Mouse (Mus musculus) layer of hippocampus, adult 9-10 months (tissue): ENCODE data around the gene Dqx1.

ENCODE experiments used
- DNase-seq: peaks from one replicate; pipeline ENCODE4 v3.0.0; 2022; ENCODE audit warnings: low spot score

The Dqx1 gene

DNA sequence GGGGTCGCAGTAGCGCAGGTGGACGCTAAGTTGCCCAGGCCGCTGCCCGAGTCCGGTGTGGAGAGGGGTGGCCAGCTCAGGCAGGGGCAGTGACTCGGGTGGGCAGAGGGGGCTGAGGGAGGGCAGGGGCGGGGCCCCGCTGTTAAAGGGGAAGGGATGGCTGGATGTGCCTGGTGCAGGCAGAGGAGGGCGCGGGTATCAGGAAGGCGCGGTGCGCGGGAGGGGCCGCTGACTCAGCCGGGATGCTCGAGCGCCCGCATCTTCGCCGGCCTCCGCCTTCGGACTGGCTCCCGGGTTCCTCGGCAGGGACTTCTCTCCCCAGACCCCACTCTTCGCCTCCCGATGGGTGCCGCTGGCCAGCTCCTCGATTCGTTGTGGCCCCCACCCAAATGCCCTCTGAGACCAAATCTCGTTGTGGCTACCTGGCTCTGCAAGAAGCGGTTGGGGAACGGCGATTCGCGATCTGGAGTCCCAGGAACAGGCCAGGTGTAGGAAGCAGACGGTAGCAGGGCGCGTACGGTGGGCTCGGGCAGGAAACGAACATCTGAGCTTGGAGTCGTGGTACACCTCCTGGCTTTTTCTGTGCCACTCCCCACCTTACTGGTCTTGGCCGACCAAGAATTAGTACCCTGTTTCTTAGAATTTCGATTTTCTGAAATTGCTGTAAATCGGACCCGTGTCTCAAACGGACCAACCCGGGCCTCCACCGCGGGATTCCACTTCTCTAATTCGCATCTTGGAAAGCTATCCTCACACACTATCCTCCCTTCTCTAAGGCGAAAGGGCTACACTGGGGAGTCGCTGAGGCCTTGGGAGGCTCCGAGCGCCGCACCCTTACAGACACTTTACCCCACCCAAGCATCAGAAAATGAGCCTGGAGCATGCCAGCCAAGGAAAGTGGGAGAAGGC is 12.9 kb downstream of the Dqx1 start:
- no peak for DNase-seq

DNA sequence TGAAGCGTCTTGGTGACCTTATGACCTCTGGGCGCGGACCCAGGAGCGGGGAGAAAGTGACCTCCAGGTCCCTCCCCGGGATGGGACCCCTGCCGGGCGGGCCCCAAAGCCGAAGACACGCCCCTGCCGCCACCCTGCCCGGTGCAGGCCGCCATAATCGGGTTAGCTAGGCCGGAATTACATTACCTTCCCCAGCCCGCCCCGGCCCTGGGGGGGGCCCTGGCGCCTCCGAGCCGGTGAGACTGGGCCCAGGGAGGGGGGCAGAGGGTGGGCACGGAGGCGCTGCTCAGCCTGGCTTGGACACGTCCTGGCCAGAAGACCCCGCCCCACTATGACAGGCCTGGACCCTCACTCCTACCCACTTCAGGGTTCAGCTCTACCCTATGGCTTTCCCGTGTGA is 13.6 kb downstream of the Dqx1 start:
- DNase-seq, result no peak

DNA sequence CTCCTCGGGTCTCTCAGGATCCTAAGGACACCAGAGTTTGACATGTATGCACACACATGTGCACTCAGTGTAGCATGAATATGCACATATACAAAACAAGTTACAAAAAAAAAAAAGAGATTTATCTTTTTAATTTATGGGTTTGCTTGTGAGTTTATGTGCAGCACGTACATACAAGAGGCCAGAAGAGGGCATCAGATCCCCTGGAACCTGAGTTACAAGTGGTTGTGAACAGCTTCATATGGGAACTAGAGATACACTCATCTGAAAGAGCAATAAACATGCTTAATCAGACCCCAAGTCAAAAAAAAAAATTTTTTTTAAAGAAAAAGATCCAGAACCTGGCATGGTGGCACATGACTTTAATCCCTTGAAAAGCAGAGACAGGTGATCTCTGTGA is 17.3 kb downstream of the Dqx1 start:
- no peak for DNase-seq

DNA sequence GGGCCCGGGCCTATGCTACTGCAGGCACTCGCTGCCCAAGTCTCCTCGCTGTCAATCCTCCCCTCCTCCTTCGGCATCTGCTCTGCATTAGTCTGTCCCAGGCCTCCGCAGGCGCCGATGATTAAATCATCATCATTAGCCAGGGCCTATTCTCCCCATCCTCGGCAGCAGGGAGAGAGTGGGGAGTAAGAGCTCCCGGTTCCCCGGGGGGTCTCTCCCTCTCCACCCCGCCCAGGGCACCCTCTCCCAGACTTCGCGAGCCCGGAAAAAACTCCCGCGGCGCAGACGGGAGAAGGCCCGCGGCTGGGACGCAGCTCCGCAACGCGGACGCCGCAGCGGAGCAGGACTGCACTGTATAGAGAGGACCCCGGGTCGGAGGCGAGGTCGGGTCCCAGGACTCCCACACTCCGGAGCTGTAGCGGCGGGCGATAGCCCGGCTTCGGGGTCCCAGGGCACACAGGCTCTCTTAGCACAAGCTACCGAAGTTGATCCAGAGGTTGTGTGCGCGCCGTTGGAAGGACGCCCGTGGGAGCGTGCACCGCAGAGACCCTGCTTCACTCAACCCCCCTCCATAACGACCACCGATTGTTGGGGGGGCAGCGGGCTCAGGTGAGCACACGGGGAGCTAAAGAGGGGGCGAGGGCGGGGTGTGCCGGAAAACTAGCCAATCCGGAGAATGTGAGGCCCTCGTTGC is 20.1 kb downstream of the Dqx1 start, which contains the start of gene Pcgf1:
Gene Pcgf1 (plus strand): TSS at position 240 of the 694 bp plus-strand sequence.
- DNase-seq, result peak; percentile 35

DNA sequence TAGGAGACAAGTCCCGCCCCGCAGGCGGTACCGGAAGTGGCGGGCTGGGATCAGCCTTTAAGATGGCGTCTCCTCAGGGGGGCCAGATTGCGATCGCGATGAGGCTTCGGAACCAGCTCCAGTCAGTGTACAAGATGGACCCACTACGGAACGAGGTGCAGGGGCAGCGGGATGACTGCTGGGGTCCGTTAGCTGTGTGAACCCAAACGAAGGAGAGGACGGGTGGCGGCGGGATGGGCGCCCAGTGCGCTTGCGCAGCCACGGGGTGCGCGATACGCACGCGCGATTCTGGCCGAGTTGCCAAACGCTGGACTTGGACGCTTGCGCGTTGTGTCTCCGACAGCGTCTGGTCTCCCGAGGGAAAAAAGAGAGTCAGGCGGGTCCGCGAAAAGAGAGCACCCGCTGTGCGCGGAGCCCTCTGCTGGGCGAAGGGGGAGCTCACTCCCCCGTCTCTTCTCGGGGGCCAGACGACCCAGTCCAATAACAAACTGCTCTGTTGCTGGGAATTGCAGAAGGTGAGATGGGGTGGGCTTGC is 20.7 kb downstream of the Dqx1 start:
- peak; percentile 99 for DNase-seq

DNA sequence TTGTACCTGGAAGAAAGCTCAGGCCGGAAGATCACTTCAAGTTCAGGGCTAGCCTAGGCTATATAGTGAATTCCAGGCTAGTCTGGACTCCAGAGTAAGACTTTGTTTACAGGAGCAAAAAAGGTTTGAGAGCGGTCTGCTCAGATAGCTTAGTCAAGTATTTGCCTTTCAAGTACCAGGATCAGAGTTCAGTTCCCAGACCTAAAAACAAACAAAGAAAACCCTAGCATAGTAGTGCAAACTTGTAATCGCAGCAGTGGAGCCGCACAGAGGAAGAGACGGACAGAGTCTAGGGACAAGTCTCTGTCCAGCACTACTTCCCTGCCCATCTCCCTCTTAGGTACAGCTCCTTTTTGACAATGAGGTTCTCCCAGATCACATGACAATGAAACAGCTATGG is 22.6 kb downstream of the Dqx1 start:
- DNase-seq, result no peak

DNA sequence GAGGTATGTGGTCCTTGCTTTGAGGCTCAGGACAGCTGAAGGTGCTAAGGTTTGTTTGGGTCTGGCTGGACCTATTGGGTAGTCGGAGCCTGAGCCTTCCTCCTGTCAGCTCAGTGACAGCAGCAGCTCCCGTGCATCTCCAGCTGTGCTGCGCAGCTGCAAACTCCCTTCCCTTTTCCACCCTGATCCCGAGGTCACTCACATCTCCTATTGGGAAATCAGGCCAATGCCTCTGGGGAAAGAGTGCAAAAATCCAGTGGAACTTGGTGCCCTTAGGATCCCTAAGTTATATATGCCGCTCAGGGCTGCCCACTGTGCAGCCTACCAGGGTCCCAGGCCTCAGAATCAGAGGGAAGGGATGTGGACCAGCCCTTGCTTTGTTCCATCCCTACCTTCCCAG is 25.9 kb downstream of the Dqx1 start:
- no peak for DNase-seq

DNA sequence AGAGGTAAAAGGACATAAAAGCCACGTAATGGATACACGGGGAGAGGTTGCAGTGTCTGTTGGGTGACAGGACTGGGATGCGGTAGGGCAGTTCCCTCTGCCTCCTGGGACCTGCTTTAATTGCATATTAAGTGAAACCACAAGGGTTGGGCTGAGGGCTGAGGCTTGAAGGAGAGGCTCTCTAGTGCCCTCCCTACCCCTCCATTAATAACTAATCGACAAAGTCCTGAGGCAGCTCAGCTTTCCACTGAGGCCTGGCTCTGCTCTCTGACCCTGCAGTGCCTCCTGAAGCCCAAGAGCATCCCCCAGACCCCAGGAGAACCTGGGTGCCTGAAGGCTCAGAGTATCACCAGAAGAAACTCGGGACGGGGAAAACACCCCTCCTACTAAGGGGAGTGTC is 26.8 kb downstream of the Dqx1 start:
- DNase-seq, result no peak

DNA sequence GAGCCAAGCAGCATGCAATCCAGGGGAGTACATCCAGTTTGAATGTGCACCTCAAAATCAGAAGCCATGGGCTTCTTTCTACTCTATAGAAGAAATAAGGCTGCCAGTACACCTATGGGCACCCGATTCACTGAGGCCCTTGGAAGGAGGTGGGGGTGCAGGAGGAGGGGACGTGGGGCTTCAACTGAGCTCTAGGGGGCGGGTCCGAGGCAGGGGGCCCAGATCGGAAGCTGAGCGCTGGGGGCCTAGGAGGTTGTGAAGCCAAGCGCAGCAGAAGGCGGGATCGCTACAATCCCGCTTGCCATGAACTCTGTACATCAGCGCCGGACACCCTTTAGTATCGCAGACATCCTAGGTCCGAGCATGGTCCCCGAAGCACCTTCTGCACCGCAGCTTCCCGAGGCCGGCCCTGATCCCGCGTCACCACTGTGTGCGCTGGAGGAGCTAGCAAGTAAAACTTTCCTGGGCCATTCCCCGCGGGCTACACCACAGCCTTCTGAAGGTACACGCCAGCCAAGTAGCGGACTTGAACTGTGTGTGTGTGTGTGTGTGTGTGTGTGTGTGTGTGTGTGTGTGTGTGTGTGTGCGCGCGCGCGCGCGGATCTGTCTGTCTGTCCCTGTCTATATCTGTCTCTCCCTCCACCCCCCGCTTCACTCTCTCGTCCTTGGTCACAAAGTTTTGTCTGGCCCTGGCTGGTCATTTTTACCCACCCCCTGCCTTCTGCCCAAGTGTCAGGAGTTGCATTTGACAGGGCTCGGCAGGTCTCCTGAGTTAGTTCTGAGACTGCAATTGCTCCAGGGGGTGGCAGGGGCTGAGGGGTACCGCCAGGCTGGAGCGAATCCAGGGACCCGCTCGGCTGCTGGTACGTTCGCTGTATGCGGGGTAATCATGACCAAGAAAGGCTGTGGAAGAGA is 28.7 kb downstream of the Dqx1 start, which contains the start of gene Lbx2:
Gene Lbx2 (plus strand): TSS at position 247 of the 915 bp plus-strand sequence.
- DNase-seq, result no peak

DNA sequence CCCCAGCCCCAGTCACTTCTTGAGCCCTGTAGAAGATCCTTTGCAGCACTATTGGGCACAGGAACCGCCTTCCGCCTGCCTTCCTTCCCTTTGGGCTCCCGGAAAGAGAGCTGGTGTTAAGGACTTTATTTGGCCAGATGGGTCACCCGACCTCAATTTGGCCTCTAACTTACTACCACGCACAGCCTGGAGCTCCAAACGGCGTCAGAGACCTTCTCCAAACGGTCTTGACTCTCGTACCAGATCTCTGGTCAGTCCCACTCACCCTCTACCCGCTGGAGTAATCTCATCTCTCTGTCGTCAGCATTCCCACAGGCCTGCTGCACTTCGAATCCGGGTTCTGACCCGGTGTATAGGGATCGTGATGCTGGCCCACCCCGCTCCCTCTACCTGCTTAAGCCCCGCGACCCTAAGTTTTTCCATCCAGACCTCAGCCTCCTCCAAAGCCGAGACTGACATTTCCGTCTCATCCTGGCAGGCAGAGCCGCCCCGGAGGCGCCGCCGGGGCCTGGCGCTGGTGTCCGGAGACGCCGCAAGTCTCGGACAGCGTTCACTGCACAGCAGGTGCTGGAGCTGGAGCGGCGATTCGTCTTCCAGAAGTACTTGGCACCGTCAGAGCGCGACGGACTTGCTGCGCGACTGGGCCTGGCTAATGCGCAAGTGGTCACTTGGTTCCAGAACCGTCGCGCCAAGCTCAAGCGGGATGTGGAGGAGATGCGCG is 29.7 kb downstream of the Dqx1 start:
- no peak for DNase-seq

DNA sequence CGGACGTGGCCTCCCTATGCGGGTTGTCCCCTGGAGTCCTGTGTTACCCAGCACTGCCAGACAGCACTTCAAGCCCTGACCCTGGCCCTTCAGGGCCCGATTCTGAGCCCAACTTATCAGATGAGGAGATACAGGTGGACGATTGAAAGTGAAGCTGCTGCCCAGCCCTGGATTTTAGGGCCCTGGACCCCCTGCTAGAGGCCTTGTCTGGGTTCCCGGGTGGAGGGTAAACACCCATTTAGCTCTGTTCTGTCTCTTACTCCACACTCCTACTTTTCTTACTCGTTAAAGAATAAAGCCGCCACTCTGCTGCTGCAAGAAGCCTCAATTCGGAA is 30.2 kb downstream of the Dqx1 start:
- DNase-seq, result no peak

DNA sequence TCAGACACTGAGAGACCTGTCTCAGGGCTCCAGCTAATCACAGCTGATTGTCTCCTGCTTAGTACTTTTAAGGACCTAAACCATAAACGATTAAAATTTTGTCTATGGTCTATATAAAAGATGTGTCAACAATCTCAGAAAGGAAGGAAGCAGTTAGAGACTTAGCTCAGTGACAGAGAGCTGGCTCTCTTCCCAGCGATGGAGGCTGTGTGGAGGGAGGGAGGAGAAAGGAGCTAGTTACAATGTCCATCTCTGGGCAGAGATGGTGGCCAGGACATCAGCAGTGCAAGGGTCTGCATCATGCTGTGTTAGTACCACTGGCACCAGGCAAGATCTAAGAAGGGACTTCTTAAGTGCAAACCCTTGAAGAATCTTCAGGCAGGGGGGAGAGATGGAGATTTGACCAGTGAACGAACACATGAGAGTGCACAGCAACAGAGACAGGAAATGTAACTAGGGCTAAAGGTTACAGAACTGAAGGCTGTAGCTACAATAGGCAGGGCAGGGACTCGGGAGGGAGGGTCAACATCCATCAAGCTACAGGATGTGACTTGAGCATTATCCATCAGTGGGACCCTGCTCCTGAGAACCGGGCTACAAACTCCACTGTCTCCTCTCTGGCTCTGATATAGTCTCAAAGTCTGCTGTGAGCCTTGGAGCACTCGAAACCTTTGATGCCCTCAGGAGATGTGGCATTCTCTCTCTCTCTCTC is 34.9 kb downstream of the Dqx1 start:
- no peak for DNase-seq

DNA sequence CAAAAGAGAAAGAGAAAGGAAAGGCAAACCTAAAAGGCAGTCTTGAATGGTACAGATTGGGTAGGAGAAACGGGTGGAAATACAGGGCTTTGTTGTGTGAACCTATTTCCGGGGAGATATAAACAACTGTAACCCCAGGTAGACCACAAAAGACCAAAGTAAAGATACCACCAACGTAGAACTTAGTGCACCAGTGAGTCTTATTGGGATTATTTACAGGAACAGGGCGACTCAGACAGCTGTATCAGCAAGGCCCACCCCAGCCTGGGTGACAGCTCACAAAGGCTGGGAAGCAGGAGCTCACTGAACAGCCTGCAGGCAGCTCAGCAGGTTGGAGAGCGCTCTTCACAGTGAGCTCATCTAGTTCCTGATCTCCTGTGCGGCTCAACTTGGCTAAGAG is 38.3 kb downstream of the Dqx1 start:
- DNase-seq, result no peak

DNA sequence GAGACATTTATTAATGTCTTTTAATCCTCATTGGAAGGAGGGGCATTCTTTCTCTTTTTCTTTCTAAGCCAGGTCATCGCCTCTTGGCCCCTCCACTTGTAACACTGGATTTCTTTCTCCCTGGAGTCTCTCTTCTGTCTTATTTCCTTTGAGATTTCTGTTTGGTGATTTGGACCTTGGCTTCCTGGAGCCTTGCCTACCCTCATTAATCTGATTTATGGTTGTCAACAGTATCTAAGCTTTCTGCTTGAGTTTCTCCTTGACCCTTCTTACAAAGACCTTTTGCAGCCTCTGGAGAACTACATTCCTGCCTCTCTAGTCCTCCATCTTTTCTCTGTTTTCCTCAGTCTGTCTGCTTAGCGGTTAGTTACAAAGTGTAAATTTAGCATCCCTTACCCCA is 40.8 kb downstream of the Dqx1 start:
- DNase-seq, result no peak

DNA sequence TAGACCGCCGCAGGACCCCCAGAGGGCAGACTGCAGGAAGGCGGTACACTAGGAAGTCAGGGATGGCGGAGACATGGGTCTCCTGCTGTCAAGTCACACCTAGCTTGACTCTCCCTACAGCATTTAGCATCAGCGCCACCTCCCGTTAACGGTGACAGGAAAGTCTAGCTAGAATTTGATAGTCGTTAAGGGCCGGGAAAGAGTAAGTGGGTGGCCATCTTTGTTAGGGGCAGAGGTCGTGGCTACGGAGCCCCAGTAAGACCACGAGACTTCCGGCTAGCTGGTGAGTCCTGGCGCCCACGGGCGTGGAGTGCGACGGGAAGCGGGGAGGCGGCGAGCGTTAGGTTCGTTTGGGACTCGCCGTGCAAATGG is 43.7 kb downstream of the Dqx1 start, which contains the start of the genes Ccdc142 and Gm42688:
Gene Ccdc142 (plus strand): TSS at position 286 of the 372 bp plus-strand sequence.
Gene Gm42688 (plus strand): TSS at position 302 of the 372 bp plus-strand sequence.
- peak; percentile 82 for DNase-seq

DNA sequence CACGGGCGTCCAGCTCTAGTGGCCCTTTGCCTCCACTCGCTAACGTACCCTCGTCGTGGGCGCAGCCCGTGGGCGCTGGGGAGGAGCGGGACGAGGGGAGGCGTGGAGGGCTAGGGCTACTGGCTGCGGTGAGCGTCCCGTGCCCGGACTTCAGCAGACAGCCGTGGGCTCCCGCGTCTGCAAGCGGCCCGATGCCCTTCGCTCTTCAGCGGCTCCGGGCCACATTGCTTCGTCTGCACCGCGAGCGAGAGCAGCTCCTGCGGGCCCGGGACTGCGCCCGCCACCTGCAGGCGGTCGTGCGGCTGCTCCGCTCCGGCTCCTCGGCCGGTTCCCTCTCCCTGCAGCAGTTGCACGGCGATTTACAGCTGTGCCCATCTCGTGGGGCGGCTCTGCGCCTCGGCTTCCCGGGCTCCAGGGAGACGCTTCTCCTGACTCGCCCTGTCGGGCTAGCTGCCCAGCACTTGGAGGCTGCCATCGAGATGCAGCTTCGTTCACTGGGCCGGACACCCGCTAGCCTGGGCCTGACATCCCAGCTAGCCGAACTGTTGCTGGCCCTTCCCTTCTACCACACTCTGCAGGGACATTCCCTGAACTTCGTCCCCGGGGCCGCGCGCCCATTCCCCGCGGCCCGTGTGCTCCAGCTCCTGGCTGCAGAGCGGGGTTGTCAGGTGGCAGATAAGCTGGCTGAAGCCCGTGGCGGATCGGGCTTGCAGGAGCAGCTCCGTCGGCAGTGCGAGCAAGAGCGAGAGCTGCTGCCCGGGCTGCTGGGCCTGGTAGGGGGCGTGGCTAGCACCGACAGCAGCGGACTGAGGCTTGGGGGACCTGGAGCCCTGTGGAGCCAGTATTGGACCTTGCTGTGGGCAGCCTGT is 44.3 kb downstream of the Dqx1 start:
- DNase-seq, result no peak

DNA sequence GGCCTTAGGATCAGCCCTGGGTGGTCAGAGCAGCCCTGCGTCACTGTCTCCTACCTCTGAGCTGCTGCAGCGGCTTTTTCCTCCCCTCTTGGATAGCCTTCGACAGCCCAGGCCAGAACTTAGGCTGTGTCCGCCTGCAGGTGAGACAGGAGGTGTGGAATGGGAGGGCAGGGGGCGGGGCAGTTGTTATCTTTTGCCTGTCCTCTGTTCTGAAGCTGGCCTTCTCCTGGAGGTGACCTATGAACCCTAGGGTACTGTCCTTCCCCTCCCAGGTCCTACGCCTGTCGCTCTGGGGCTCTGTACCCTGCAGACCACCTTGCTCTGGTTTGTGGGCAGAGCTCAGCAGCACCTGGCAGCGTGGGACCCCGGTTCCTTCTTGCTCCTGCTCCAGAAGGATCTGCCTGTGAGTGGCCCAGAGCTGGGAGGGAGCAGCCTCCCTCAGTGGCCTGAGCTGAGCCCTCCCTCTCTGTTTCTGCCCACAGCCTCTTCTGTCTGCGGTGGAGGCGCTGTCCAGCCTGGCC is 45.5 kb downstream of the Dqx1 start:
- DNase-seq, result no peak

DNA sequence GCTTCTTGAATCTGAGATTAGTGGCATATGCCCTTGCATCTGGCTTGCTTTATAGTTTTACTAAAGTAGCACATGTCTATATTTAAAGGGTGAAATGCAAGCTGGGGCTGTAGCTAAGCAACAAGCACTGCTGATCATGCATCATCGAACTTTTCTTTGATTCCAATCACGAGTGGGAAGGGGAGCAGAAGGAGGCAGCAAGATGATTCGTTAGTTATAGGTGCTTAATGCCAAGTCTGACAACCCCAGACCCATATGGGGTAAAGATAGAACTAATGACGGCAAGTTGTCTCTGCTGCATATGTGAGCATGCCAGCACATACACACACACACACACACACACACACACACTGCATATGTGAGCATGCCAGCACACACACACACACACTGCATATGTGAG is 46.5 kb downstream of the Dqx1 start:
- no peak for DNase-seq
